Mouse (Mus musculus) CH12.LX (cell line): Measurements from ENCODE around the gene Ppfia2. TPM values are rescaled to one million over a fixed set of nuclear protein-coding genes. Genes with fewer than 3 reads are reported as not detected.

Source experiments
- DNase-seq: peaks from one replicate; pipeline ENCODE4 v3.0.0-alpha.2; 2013; ENCODE audit errors: extremely low read depth
- H3K27ac ChIP-seq: 2 replicates; pipeline ENCODE4 v1.5.1; 2012; ENCODE audit warnings: low read depth, mild to moderate bottlenecking, control low read depth, moderate library complexity; ENCODE audit not compliant: insufficient read depth
- H3K27me3 ChIP-seq: replicated peaks from 2 replicates; pipeline ENCODE3; 2012; ENCODE audit warnings: inconsistent platforms
- H3K36me3 ChIP-seq, 2 experiments: replicated peaks in 1 of 2; 2 replicates each; pipeline versions ENCODE3 to v1.6.1; 2012; ENCODE audit warnings: inconsistent platforms in 1 of 2, low read length in 1 of 2, mild to moderate bottlenecking in 1 of 2, mixed read lengths in 1 of 2, moderate library complexity in 1 of 2; ENCODE audit not compliant: control insufficient read depth in 1 of 2, insufficient read depth in 1 of 2
- H3K4me1 ChIP-seq, 2 experiments: 2 replicates each; pipeline ENCODE4 v1.6.1; 2012; ENCODE audit warnings: inconsistent platforms in 1 of 2, moderate library complexity in 1 of 2; ENCODE audit not compliant: insufficient read depth in 2 of 2, control insufficient read depth in 1 of 2
- H3K4me2 ChIP-seq: 2 replicates; pipeline ENCODE4 v1.6.1; 2012; ENCODE audit warnings: low read depth, mild to moderate bottlenecking, control low read depth; ENCODE audit not compliant: poor library complexity, insufficient read depth, severe bottlenecking
- H3K4me3 ChIP-seq, 3 experiments: fragments of 150-350 bp in 1 of 3; sonication (generic) in 1 of 3; replicated peaks in 1 of 3; 2 replicates each; pipeline versions ENCODE3 to v1.5.1; 2011 to 2012; ENCODE audit warnings: low read depth in 2 of 3, low read length in 2 of 3, mild to moderate bottlenecking in 2 of 3, moderate library complexity in 2 of 3, control low read depth in 1 of 3, improper control_type of control experiment in 1 of 3, inconsistent platforms in 1 of 3, mixed read lengths in 1 of 3; ENCODE audit not compliant: poor library complexity in 1 of 3
- H3K79me2 ChIP-seq: replicated peaks from 2 replicates; pipeline ENCODE4 v1.6.1; 2012; ENCODE audit warnings: mild to moderate bottlenecking, moderate library complexity; ENCODE audit not compliant: control insufficient read depth, poor library complexity, insufficient read depth, severe bottlenecking; ENCODE audit errors: extremely low read depth
- H3K9ac ChIP-seq: 2 replicates; pipeline ENCODE4 v1.6.1; 2012; ENCODE audit warnings: low read depth, mild to moderate bottlenecking, control low read depth, moderate library complexity; ENCODE audit not compliant: insufficient read depth
- H3K9me3 ChIP-seq: replicated peaks from 2 replicates; pipeline ENCODE3; 2012; ENCODE audit warnings: low read length, inconsistent platforms, mixed read lengths
- CHD1 ChIP-seq: IDR thresholded peaks from 2 replicates; pipeline ENCODE4 v1.6.1; 2012; ENCODE audit warnings: low read depth, low read length, improper control_type of control experiment, inconsistent platforms
- CHD2 ChIP-seq: IDR thresholded peaks from 2 replicates; pipeline ENCODE4 v1.6.1; 2011; ENCODE audit warnings: low read length, improper control_type of control experiment
- CTCF ChIP-seq, 2 experiments: IDR thresholded peaks in 1 of 2; conservative IDR thresholded peaks in 1 of 2; 2 replicates each; pipeline ENCODE4 v1.5.1; 2011 to 2012; ENCODE audit warnings: low read depth in 2 of 2, low read length in 2 of 2, improper control_type of control experiment in 1 of 2, inconsistent platforms in 1 of 2, mild to moderate bottlenecking in 1 of 2, moderate library complexity in 1 of 2
- EP300 ChIP-seq: IDR thresholded peaks from 2 replicates; pipeline ENCODE4 v1.6.1; 2011; ENCODE audit warnings: low read length, improper control_type of control experiment
- HCFC1 ChIP-seq: IDR thresholded peaks from 2 replicates; pipeline ENCODE4 v1.6.1; 2012; ENCODE audit warnings: low read depth, mild to moderate bottlenecking, inconsistent platforms, low read length, improper control_type of control experiment
- IRF4 ChIP-seq: IDR thresholded peaks from 2 replicates; pipeline ENCODE4 v1.6.1; 2014; ENCODE audit warnings: low read depth, mild to moderate bottlenecking, inconsistent platforms, low read length, improper control_type of control experiment
- JUND ChIP-seq: conservative IDR thresholded peaks from 2 replicates; pipeline ENCODE4 v1.6.1; 2011; ENCODE audit warnings: low read depth, low read length, improper control_type of control experiment
- KAT2A ChIP-seq: IDR thresholded peaks from 2 replicates; pipeline ENCODE4 v1.6.1; 2012; ENCODE audit warnings: low read length, improper control_type of control experiment, inconsistent platforms; ENCODE audit not compliant: insufficient replicate concordance
- MAFK ChIP-seq: IDR thresholded peaks from 2 replicates; pipeline ENCODE4 v1.6.1; 2011; ENCODE audit warnings: low read length, improper control_type of control experiment; ENCODE audit not compliant: insufficient replicate concordance
- MAX ChIP-seq: IDR thresholded peaks from 2 replicates; pipeline ENCODE4 v1.6.1; 2011; ENCODE audit warnings: low read length, improper control_type of control experiment
- MAZ ChIP-seq: IDR thresholded peaks from 2 replicates; pipeline ENCODE4 v1.6.1; 2012; ENCODE audit warnings: low read depth, mild to moderate bottlenecking, inconsistent platforms, low read length, improper control_type of control experiment, moderate library complexity
- MYC ChIP-seq: IDR thresholded peaks from 2 replicates; pipeline ENCODE4 v1.6.1; 2011; ENCODE audit warnings: low read depth, mild to moderate bottlenecking, improper control_type of control experiment, low read length
- NRF1 ChIP-seq: IDR thresholded peaks from 2 replicates; pipeline ENCODE4 v1.6.1; 2014; ENCODE audit warnings: low read depth, mild to moderate bottlenecking, inconsistent platforms, low read length, improper control_type of control experiment, moderate library complexity
- PAX5 ChIP-seq: IDR thresholded peaks from 2 replicates; pipeline ENCODE4 v1.6.1; 2012; ENCODE audit warnings: low read length, inconsistent platforms, mixed read lengths
- POLR2A ChIP-seq: IDR thresholded peaks from 2 replicates; pipeline ENCODE4 v1.6.1; 2011; ENCODE audit warnings: low read depth, mild to moderate bottlenecking, improper control_type of control experiment, low read length
- RAD21 ChIP-seq: IDR thresholded peaks from 2 replicates; pipeline ENCODE4 v1.6.1; 2011; ENCODE audit warnings: low read depth, mild to moderate bottlenecking, low read length, improper control_type of control experiment, moderate library complexity
- UBTF ChIP-seq: IDR thresholded peaks from 2 replicates; pipeline ENCODE4 v1.6.1; 2012; ENCODE audit warnings: low read depth, mild to moderate bottlenecking, inconsistent platforms, low read length, improper control_type of control experiment, moderate library complexity
- ZMIZ1 ChIP-seq: IDR thresholded peaks from 2 replicates; pipeline ENCODE4 v1.6.1; 2012; ENCODE audit warnings: low read depth, mild to moderate bottlenecking, inconsistent platforms, low read length, improper control_type of control experiment
- dilution Hi-C: fragments of 300-500 bp; cut with MboI; formaldehyde crosslinking; loops from 2 replicates; pipeline ENCODE4 v1.14.3; 2020; ENCODE audit warnings: low sequenced_read_pairs; ENCODE audit not compliant: extremely low pct_unique_long_range_greater_than_20kb, extremely low pct_ligation_motif_present
- in situ Hi-C: fragments of 300-500 bp; cut with MboI; formaldehyde crosslinking; loops from 3 replicates; pipeline ENCODE4 v1.14.3; 2019; ENCODE audit warnings: low sequenced_read_pairs, low pct_ligation_motif_present, low pct_unique_long_range_greater_than_20kb, mixed read lengths
- polyA plus RNA-seq: library from polyadenylated mRNA; unstranded; fragments of >175 nt; gene quantifications from 2 replicates; pipeline ENCODE4 v1.2.1, GENCODE M21; 2012; ENCODE audit warnings: low read depth; ENCODE audit not compliant: insufficient read length
- total RNA-seq, 2 experiments: library from RNA; depleted of rRNA; stranded (reverse); fragments of 300-350 nt in 1 of 2; fragments of >200 nt in 1 of 2; gene quantifications; 2 replicates each; pipeline ENCODE4 v1.2.3; 2012 to 2014

The Ppfia2 gene
- total and polyA plus RNA-seq, 3 experiments: not detected

GRCm38 (mm10) chr10:106910108-106910507 lies 440.0 kb downstream of the Ppfia2 start:
- H3K4me2 ChIP-seq: no peak overlapping the region
- H3K4me1 ChIP-seq: no peaks in the 10 kb centered on the region
- H3K36me3 ChIP-seq: no peaks in the 10 kb centered on the region
- H3K9ac ChIP-seq: no peak overlapping the region
- TF ChIP-seq JUND (no peak), MAZ (no peak), IRF4 (no peak), MYC (no peak), ZMIZ1 (no peak), CTCF (conservative IDR thresholded peaks at IDR 0.05 in 1 of 2, IDR thresholded peaks at IDR 0.05 in 1 of 2; ENCODE audit: low read depth in 2 of 2, low read length in 2 of 2) (no peak), EP300 (no peak), CHD1 (no peak), PAX5 (no peak), MAFK (no peak), CHD2 (no peak), KAT2A (no peak), MAX (no peak)
- no peak overlapping the region for H3K4me3 ChIP-seq
- no peaks in the 10 kb centered on the region for H3K79me2 ChIP-seq
- DNase-seq: no peak
- dilution Hi-C loops (no loop called here), in situ Hi-C loops (no loop called here)
- no peaks in the 10 kb centered on the region for H3K27me3 ChIP-seq
- H3K9me3 ChIP-seq: peaks cover 13% of the 10 kb centered on the region
- no peak overlapping the region for H3K27ac ChIP-seq

GRCm38 (mm10) chr10:106913032-106913431 lies 442.9 kb downstream of the Ppfia2 start:
- dilution Hi-C loops: no loop called here
- H3K27me3 ChIP-seq: no peaks in the 10 kb centered on the region
- no peaks in the 10 kb centered on the region for H3K4me1 ChIP-seq
- H3K79me2 ChIP-seq: no peaks in the 10 kb centered on the region
- no peak overlapping the region for H3K9ac ChIP-seq
- no peak overlapping the region for H3K27ac ChIP-seq
- no peak for TF ChIP-seq NRF1
- no peak for TF ChIP-seq MAZ
- TF ChIP-seq UBTF: no peak
- no peak for TF ChIP-seq IRF4
- TF ChIP-seq POLR2A: no peak
- TF ChIP-seq RAD21: no peak
- TF ChIP-seq HCFC1: no peak
- TF ChIP-seq MYC: no peak
- H3K4me2 ChIP-seq: no peak overlapping the region
- DNase-seq: no peak
- H3K4me3 ChIP-seq: no peak overlapping the region
- in situ Hi-C loops: no loop called here
- H3K9me3 ChIP-seq: peaks cover 13% of the 10 kb centered on the region
- no peaks in the 10 kb centered on the region for H3K36me3 ChIP-seq
